Mouse (Mus musculus) CH12.LX (cell line): Measurements from ENCODE around the gene Ndufv3.

Source experiments
- BHLHE40 ChIP-seq: IDR thresholded peaks from 2 replicates; pipeline ENCODE4 v1.6.1; 2011; ENCODE audit warnings: mild to moderate bottlenecking, low read depth, low read length, improper control_type of control experiment
- ELF1 ChIP-seq: IDR thresholded peaks from 2 replicates; pipeline ENCODE4 v1.6.1; 2014; ENCODE audit warnings: low read depth, mild to moderate bottlenecking, inconsistent platforms, low read length, improper control_type of control experiment

- TF ChIP-seq ELF1 (no peak), BHLHE40 (no peak)
Observed at GRCm38 (mm10) chr17:31506282-31506681, 13.6 kb upstream of the Ndufv3 start.
